Mouse (Mus musculus) cortical plate, adult 2 months (tissue): Measurements from ENCODE around the gene Adat2. TPM values are rescaled to one million over a fixed set of nuclear protein-coding genes. Genes with fewer than 3 reads are reported as not detected.

ENCODE experiments used
- H3K27ac ChIP-seq: fragments of 200-500 bp; 2 replicates; pipeline ENCODE4 v1.5.1; 2012; ENCODE audit warnings: low read length, control low read depth, inconsistent platforms; ENCODE audit not compliant: insufficient read depth
- H3K4me1 ChIP-seq: fragments of 200-500 bp; 2 replicates; pipeline ENCODE4 v1.6.1; 2011; ENCODE audit warnings: low read length; ENCODE audit not compliant: control insufficient read depth, insufficient read depth
- H3K4me3 ChIP-seq: fragments of 200-500 bp; 2 replicates; pipeline ENCODE4 v1.5.1; 2011; ENCODE audit warnings: mild to moderate bottlenecking, low read length, control low read depth; ENCODE audit not compliant: insufficient read depth
- CTCF ChIP-seq: fragments of 200-500 bp; IDR thresholded peaks from 2 replicates; pipeline ENCODE4 v1.5.1; 2011; ENCODE audit warnings: mild to moderate bottlenecking, control low read depth, low read length; ENCODE audit not compliant: insufficient read depth; ENCODE audit errors: extremely low read depth
- POLR2A ChIP-seq: fragments of 200-500 bp; IDR thresholded peaks from 2 replicates; pipeline ENCODE4 v1.6.1; 2011; ENCODE audit warnings: mild to moderate bottlenecking, low read length, control low read depth; ENCODE audit not compliant: insufficient read depth; ENCODE audit errors: extremely low read depth
- polyA plus RNA-seq: library from polyadenylated mRNA; depleted of rRNA; stranded (reverse); fragments of >200 nt; gene quantifications from 2 replicates; pipeline ENCODE4 v1.2.3, GENCODE M21; 2012; rRNA removed

Adat2 gene
- 6.8 and 7.1 TPM in 2 replicates for polyA plus RNA-seq

- no peak within 1 kb of the TSS for H3K27ac ChIP-seq
- peak within 1 kb of the TSS; percentile 94 for H3K4me3 ChIP-seq
- TF ChIP-seq POLR2A (peak; percentile 82; the same call in 1 of the 2 replicates), CTCF (no peak)
- peaks cover 2% of the 10 kb centered on the region; the same call in 1 of the 2 replicates for H3K4me1 ChIP-seq
These were observed at the start of gene Adat2, which contains the start of gene Pex3 for GRCm38 (mm10) chr10:13552646-13553497. TSS of gene Adat2 (plus strand) at chr10:13552894. TSS of gene Pex3 (minus strand) at chr10:13553142.

DNA sequence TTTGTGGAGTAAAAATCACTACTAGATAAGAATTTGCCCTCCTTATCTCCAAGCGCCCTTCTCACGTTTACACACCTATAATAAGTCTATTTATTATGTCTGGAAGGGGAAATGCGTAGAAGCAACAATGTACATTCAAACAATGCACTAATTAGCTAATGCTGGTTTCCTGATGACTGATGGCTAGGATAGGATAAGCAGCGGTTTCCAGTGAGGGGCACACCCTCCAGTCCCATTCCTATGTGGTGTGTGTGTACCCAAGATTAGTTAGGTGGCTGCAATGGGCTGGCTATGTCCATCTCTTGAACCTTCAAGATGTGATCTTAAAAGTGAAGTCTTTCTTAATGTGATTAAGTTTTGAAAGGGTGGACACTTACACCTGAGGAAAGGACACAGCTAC lies 30.8 kb upstream of the Adat2 start:
- Histone ChIP-seq H3K4me1 (no peaks in the 10 kb centered on the region), H3K4me3 (no peak overlapping the region), H3K27ac (no peak overlapping the region)
- TF ChIP-seq CTCF: no peak

DNA sequence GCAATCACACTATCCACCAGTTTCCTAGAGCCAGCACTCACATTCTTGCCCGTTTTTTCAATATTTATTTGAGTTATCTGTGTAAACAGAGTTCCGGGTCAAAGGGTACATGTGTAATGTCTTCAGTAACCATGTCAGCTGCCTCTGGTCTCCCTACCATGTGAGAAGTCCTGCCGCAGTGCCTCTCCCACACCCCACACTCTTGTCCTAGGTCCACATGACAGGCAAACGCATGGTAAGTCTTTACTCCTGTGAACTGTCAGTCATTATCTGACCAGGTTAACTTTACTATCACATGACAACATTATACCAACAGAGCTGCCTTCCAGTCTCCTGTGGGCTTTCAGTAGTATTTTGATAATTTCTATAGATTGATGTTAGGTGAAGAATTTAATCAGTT lies 24.5 kb upstream of the Adat2 start:
- Histone ChIP-seq H3K27ac (no peak overlapping the region), H3K4me3 (no peak overlapping the region)
- TF ChIP-seq CTCF (no peak), POLR2A (no peak)

DNA sequence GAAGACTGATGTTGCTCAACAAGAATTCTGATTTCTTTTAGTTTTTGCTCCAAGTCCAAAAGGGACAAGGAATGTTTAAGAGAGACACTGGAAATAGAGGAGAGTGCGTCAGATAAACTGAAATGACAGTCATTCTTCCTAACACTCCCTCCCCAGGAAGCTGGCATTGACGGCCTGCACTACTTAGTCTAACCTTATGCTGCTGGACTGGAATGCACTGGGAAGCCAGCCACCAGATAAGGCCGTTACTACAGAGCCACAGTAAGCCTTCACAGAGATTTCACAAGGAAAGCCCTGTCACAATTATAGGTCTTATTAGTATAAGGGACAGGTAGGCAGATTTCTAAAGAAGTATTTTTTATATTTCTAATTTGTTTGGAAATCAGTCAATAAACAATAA lies 17.9 kb upstream of the Adat2 start:
- Histone ChIP-seq H3K27ac (no peak overlapping the region), H3K4me1 (no peaks in the 10 kb centered on the region), H3K4me3 (no peak overlapping the region)
- TF ChIP-seq POLR2A (no peak), CTCF (no peak)

More for the DNA sequence above, 24.5 kb upstream of the Adat2 start:
- H3K4me1 ChIP-seq: no peaks in the 10 kb centered on the region

DNA sequence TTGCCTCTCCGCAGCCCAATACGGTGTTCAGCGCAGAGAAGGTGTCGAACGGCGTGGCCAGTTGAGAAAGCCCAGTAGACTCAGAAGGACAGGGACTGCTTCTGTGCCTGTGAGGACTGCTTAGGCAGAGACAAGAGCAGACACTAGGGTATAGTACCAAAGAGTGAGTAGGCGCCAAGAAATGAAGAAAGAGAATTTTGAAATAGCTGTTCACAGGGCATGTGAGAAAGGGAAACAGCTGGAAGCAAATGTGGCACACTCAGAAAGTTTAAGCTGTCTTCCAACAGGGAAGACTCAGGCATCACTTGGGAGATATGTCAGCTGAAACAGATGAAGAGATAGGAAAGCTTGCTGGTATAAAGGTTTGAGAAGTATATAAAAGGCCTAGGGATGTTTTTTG lies 16.0 kb upstream of the Adat2 start:
- TF ChIP-seq POLR2A (no peak), CTCF (no peak)

DNA sequence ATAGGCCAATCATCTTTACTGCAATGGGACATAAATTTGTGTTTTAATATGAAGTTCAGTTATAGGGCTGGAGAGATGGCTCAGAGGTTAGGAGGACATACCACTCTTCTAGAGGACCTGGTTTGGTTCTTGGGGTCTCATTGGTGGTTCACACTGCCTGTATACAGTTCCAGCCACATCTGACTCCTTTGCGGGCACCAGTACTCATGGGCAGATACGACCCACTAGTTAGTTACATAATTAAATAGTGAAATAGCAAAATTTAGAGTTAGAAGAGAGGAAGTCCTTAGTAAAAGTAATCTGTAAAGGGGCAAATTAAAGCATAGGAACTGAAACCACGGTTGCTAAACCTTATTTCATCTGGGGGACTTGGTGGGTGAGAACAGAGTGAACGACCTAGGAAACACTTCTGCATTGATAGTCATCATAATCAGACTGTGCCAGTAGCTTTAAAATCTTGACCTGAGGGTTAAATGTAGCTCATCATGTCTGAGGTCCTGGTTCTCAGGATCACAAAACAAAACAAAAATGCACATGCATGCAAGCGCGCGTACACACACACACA lies 12.8 kb upstream of the Adat2 start:
- no peak overlapping the region for H3K4me3 ChIP-seq
- TF ChIP-seq CTCF (no peak), POLR2A (no peak)
- no peaks in the 10 kb centered on the region for H3K4me1 ChIP-seq
- H3K27ac ChIP-seq: no peak overlapping the region

More for the DNA sequence above, 16.0 kb upstream of the Adat2 start:
- no peak overlapping the region for H3K4me3 ChIP-seq
- H3K4me1 ChIP-seq: no peaks in the 10 kb centered on the region
- H3K27ac ChIP-seq: no peak overlapping the region

GRCm38 (mm10) chr10:13541721-13542120 lies 11.0 kb upstream of the Adat2 start:
- Histone ChIP-seq H3K27ac (no peak overlapping the region), H3K4me3 (no peak overlapping the region), H3K4me1 (no peaks in the 10 kb centered on the region)
- TF ChIP-seq CTCF: no peak

- H3K4me3 ChIP-seq: peak overlapping the region; percentile 94
These were observed 848 bp downstream of the Adat2 start for GRCm38 (mm10) chr10:13553498-13553985.

GRCm38 (mm10) chr10:13554316-13554715 lies 1.6 kb downstream of the Adat2 start:
- peaks cover 2% of the 10 kb centered on the region; the same call in 1 of the 2 replicates for H3K4me1 ChIP-seq
- H3K4me3 ChIP-seq: no peak overlapping the region
- H3K27ac ChIP-seq: no peak overlapping the region
- TF ChIP-seq POLR2A: no peak

More at GRCm38 (mm10) chr10:13553498-13553985, 848 bp downstream of the Adat2 start:
- peaks cover 2% of the 10 kb centered on the region; the same call in 1 of the 2 replicates for H3K4me1 ChIP-seq
- H3K27ac ChIP-seq: no peak overlapping the region
- TF ChIP-seq POLR2A (no peak), CTCF (no peak)
